Mouse (Mus musculus) bone marrow, adult 2 months (tissue): ENCODE results near the gene Tmem39b.

ENCODE experiments used
- CTCF ChIP-seq: fragments of 200-500 bp; IDR thresholded peaks from 2 replicates; pipeline ENCODE4 v1.5.1; 2011; ENCODE audit warnings: low read length, control low read depth; ENCODE audit not compliant: control insufficient read depth, insufficient read depth
- POLR2A ChIP-seq: fragments of 200-500 bp; IDR thresholded peaks from 2 replicates; pipeline ENCODE4 v1.6.1; 2011; ENCODE audit warnings: low read depth, mild to moderate bottlenecking, control low read depth, low read length, borderline replicate concordance; ENCODE audit not compliant: control insufficient read depth

DNA sequence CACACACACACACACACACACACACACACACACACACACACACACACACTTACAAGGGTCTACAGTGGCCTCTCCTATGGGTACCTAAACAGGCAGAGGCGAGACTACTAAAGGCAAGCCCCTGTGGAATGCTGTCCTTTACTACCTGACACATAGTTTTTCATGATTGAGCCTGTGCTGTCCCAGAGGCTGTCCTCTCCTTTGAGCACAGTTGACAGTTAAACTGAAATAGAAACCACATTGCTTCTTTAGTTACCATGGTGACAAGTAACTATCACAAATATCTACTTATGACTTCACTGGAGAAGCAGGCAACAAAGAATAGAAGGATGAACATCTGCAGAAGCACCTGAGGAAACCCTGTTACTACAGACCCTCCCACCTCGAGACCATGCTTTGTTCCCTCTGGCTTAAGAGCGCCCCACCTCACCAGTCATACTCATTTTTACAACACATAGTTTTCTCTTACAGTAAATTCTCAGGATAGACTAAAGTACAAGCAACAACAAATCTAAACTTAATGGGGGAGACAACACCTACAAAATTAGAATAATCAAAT is 34.3 kb downstream of the Tmem39b start:
- TF ChIP-seq CTCF (no peak), POLR2A (no peak)
